Mouse (Mus musculus): Measurements from ENCODE around the gene Exoc6. TPM values are rescaled to one million over a fixed set of nuclear protein-coding genes. Genes with fewer than 3 reads are reported as not detected.

Exoc6 gene
- total RNA-seq, 2 experiments from 2014 or later, result 40.3 to 43.4 TPM

DNA sequence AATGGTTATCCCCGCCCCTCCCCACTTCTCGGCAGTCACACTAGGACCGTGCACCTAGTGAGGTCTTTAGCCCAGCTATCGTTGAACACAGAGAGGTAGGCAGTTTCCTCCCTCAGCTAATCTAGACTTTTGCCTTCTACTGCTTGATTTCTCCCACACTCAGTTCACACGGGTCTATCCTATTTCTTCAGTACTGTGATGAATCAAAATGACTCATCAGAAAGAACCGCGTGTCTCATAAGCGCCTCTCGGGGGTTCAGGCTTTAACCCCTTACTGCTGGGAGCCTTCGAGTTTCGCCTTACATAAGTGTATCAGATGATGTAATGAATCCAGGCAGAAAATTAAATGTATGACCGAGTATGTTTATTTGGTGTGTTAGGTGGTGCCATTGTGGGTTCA, 123.2 kb downstream of the Exoc6 start:
- Histone ChIP-seq H3K27ac (no peak overlapping the region), H3K4me3 (no peak overlapping the region)
- intact Hi-C loops (cut with DNase I), result no loop called here
- no peak for TF ChIP-seq CTCF (IDR thresholded peaks at IDR 0.05)
- no peak for DNase-seq (ENCODE audit: extremely low spot score in 1 of 2, low spot score in 2 of 2)

DNA sequence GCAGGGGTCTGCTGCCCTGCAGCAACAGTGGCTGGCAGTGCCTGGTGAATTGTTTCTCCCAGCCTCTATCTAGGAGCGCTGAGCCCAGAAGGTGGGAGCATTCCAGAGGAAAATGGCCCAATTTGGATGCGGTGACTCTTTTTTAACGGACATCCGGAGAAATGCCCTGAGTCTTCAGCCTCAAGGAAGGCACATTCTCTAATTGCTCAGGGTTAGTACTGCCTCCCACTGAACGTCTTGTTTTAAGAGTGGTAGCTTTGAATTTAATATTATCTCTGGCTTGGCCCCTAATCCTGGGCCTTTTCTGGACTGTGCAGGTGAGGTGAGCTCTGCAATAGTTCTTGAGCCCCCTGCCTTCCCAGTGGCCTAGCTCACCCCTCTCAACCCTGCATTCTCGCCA, 135.1 kb downstream of the Exoc6 start, which contains the start of gene Cyp26c1:
Gene Cyp26c1 (plus strand): TSS at position 301 of the 400 bp plus-strand sequence.
- intact Hi-C loops (cut with DNase I), result no loop called here

DNA sequence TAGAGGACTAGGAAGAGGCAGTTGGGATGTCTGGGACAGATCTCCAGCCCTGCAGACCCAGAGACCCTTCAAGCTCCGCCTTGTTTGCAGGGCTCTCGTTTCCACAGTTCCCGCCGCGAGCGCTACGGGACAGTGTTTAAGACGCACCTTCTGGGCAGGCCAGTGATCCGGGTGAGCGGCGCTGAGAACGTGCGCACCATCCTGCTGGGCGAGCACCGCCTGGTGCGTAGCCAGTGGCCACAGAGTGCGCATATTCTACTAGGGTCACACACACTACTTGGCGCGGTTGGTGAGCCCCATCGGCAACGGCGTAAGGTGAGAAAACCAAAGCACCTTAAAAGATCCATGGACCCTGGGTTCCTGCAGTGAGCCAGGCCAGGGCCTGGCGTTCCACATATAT, 136.1 kb downstream of the Exoc6 start:
- DNase-seq (ENCODE audit: extremely low spot score in 1 of 2, low spot score in 2 of 2), result no peak
- no peak for TF ChIP-seq CTCF (IDR thresholded peaks at IDR 0.05)
- Histone ChIP-seq H3K4me3 (no peak overlapping the region), H3K27ac (no peak overlapping the region)
- intact Hi-C loops (cut with DNase I), result no loop called here

More for the DNA sequence above, 135.1 kb downstream of the Exoc6 start, which contains the start of gene Cyp26c1:
- Histone ChIP-seq H3K27ac (no peak within 1 kb of the TSS), H3K4me3 (no peak within 1 kb of the TSS)
- no peak for DNase-seq (ENCODE audit: extremely low spot score in 1 of 2, low spot score in 2 of 2)
- TF ChIP-seq CTCF (IDR thresholded peaks at IDR 0.05), result no peak

DNA sequence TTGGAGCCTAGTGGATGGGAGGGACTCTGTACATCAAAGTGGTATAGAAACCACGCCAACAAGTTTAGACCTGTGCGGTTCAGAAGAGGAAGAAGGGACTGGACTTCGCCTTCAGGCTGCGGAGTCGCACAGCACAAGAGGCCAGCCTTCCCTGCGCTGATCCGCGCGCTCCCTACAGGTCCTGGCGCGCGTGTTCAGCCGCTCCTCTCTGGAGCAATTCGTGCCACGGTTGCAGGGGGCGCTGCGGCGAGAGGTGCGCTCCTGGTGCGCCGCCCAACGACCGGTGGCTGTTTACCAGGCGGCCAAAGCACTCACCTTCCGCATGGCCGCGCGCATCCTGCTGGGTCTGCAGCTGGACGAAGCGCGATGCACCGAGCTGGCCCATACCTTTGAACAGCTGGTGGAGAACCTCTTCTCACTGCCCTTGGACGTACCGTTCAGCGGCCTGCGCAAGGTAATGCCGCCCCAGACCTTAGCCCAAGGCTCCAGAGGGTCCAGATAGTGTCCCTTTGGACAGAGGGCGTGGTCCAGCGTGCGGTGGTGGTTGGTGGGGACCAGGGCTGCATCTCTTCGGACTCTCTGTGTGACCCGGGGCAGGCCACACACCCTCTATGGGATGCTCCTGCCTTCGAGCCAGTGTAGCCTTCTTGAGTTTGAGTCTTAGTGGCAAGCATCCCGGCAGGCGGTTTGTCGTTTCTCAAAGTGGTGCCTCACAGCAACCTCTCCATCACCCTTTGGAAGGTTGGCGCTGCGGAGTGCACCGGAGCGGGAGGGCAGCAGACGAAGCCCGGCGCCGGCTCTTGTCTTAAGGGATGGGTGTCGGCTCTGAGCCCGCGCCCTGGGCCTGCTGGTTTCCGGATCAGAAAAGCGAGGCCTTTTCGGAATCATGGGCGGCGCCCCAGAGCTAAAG, 137.0 kb downstream of the Exoc6 start:
- DNase-seq (ENCODE audit: extremely low spot score in 1 of 2, low spot score in 2 of 2), result no peak
- Histone ChIP-seq H3K4me3 (no peak overlapping the region), H3K27ac (no peak overlapping the region)
- intact Hi-C loops (cut with DNase I), result no loop called here
- TF ChIP-seq CTCF (IDR thresholded peaks at IDR 0.05), result no peak; the same call in 1 of the 2 replicates

DNA sequence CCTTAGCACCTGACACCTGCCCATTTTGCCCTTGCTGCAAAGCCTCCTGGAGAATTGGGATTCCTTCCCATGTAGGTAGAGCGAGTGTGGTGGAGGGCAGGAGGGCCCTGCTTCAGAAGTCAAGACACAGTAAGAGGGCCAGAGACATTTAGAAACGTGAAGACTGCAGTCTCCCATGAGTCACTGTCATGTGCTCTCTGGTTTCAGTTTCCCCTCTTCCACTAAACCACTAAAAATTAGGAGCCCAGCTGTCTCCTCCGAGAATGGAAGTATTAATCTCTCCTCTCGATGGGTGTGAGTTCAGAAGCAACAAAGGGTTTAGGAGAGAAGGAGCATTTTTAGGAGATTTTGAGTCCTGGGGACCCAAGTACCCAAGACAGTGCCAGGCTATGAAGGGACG, 139.3 kb downstream of the Exoc6 start:
- intact Hi-C loops (cut with DNase I), result no loop called here
- no peak overlapping the region for H3K27ac ChIP-seq
- H3K4me3 ChIP-seq, result no peak overlapping the region
- TF ChIP-seq CTCF (IDR thresholded peaks at IDR 0.05), result no peak
- no peak for DNase-seq (ENCODE audit: extremely low spot score in 1 of 2, low spot score in 2 of 2)

DNA sequence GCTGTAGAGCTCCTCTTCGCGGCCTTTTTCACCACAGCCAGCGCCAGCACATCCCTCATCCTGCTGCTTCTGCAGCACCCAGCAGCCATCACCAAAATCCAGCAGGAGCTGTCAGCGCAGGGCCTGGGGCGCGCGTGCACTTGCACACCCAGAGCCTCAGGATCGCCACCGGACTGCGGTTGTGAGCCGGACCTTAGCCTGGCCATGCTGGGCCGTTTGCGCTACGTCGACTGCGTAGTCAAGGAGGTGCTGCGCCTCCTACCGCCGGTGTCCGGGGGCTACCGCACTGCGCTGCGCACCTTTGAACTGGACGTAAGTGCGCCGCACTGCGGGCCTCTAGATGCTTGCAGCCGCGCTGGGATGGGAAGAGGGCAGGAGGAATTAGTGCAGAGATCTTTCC, 140.5 kb downstream of the Exoc6 start:
- no peak overlapping the region for H3K4me3 ChIP-seq
- no peak; the same call in 1 of the 2 replicates for TF ChIP-seq CTCF (IDR thresholded peaks at IDR 0.05)

DNA sequence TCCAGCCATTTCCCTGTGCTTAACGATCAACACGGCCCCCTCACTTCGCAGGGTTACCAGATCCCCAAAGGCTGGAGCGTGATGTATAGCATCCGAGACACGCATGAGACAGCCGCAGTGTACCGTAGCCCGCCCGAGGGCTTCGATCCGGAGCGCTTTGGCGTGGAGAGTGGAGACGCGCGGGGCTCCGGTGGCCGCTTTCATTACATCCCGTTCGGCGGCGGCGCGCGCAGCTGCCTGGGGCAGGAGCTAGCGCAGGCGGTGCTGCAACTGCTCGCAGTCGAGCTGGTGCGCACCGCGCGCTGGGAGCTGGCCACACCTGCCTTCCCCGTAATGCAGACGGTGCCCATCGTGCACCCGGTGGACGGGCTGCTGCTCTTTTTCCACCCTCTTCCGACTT, 142.7 kb downstream of the Exoc6 start:
- Histone ChIP-seq H3K27ac (no peak overlapping the region), H3K4me3 (peak overlapping the region; percentile 42)
- TF ChIP-seq CTCF (IDR thresholded peaks at IDR 0.05), result no peak
- peak in 1 of 2 experiments; percentile 39 for DNase-seq (ENCODE audit: extremely low spot score in 1 of 2, low spot score in 2 of 2)
- intact Hi-C loops (cut with DNase I), result no loop called here

More for the DNA sequence above, 140.5 kb downstream of the Exoc6 start:
- intact Hi-C loops (cut with DNase I), result no loop called here
- DNase-seq (ENCODE audit: extremely low spot score in 1 of 2, low spot score in 2 of 2), result no peak
- H3K27ac ChIP-seq, result no peak overlapping the region

DNA sequence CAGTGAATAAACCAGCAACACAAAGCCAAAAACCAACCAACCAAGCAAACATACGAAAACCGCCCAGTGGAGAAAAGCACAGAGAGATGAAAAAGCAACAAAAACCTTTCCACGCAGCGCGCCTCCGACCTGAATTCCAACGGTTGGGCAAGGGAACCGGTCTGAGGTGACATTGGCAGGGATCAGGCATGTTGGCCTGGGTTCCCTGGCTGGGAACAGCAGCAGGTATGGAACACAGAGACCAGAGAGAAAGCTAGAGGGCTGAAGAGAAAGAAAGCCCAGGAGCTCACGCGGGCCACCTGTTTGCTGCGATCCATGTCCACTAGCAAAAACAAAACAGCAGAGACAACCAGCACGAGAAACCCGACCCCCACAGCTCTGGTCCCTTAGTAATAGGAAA, 144.9 kb downstream of the Exoc6 start:
- H3K27ac ChIP-seq, result no peak overlapping the region
- H3K4me3 ChIP-seq, result no peak overlapping the region
- intact Hi-C loops (cut with DNase I), result no loop called here
- no peak for TF ChIP-seq CTCF (IDR thresholded peaks at IDR 0.05)
- no peak for DNase-seq (ENCODE audit: extremely low spot score in 1 of 2, low spot score in 2 of 2)

DNA sequence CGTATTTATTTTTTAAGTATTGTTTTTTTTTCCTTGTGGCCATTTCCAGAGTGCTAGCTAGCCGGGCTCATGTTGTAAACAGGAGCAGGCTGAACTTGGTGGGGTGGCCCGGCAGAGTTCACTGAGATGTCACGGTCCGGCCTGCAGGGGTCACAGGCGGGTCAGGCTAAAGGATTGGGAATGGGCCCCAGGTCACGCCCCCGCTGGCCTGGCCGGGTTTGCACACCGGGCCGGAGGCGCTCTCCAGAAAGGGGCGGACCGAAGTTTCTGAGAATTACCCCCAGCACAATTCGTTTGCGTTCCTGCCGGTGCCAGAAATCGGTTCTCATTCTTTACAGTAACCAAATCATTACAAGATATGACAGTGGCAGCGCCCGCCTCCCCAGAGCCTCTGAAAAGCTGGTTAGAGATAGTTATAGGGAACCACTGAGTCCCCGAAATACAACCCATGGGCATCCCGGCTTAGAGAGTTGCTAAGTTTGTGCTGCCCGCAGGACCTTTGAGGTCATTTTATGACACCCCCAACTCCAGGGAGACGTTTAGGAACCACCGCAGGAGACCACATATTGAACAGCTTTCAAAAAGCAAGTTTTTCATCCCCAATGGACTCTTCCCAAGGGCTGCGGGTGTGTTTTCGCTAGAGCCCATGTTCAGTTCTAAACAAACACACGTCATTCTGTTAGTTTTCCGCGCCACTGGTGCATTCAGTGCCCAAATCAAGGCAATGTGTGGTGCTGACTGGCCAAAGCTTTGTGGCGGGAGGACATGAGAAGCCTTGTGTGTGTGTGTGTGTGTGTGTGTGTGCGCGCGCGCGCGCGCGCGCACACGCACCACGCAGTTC, 145.8 kb downstream of the Exoc6 start:
- Histone ChIP-seq H3K4me3 (no peak overlapping the region), H3K27ac (no peak overlapping the region)
- DNase-seq (ENCODE audit: extremely low spot score in 1 of 2, low spot score in 2 of 2), result no peak
- intact Hi-C loops (cut with DNase I), result no loop called here
- no peak for TF ChIP-seq CTCF (IDR thresholded peaks at IDR 0.05)

DNA sequence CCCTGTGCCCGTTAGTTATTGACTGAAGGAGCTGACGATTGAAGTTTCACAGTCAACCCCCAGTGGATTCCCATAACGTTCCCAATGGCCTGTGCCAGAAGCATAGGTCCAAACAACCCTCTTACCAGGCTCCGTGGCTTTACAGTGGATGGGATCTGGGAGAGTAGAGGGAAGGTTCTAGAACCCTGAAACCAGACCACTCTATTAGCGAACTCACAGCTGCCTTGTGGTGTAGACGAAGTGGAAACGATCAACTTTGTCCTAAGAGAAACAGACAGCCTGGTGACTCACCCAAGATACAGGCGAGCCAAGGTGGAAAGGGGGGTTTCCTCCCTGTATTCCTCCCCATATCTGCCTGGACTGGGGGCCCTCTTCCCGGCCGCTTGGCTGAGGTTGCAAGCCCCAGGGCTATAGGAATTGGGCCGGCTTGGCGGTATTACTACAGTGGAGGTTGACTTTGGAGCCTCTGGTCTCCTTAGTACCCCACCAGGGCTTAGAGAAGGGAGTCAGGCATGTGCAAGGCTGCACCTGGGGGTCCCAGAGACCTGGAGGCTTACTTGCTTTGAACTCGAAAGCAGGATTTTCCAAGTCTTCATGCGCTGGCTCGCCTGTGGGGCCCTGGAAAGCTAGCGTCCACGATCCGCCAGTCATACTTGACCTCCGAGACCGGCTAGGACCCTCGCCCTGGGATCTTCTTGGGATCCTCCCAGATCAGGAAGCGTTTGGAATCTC, 146.6 kb downstream of the Exoc6 start:
- intact Hi-C loops (cut with DNase I), result no loop called here
- no peak for TF ChIP-seq CTCF (IDR thresholded peaks at IDR 0.05)
- no peak overlapping the region for H3K27ac ChIP-seq
- H3K4me3 ChIP-seq, result no peak overlapping the region
- DNase-seq (ENCODE audit: extremely low spot score in 1 of 2, low spot score in 2 of 2), result no peak

DNA sequence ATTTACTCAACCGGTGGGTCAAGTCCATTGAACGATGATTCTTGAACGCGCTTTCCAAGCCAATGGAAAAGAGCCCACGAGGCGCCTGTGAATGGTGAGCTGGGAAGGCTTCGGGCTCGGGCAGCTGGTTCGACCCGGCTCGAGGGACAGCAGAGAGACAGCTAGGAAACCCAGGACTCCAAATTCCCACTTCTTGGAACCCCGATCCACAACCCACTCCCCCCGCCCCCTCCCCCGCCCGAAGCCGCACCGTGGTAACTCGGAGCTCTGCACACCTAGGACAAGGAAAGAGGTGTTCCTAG, 147.1 kb downstream of the Exoc6 start:
- H3K4me3 ChIP-seq, result peak overlapping the region; percentile 40
- H3K27ac ChIP-seq, result no peak overlapping the region
- TF ChIP-seq CTCF (IDR thresholded peaks at IDR 0.05), result no peak
- DNase-seq (ENCODE audit: extremely low spot score in 1 of 2, low spot score in 2 of 2), result no peak
- intact Hi-C loops (cut with DNase I), result no loop called here

All from left cerebral cortex, adult 2 months (tissue).